Mouse (Mus musculus) mouse trophoblast stem cell (cell line): ENCODE measurements around the gene Zfp324.
"Not testable (repeated sequence)": the region's sequence is repeated elsewhere in the genome, so short reads cannot be mapped to it uniquely, and the experiment has no call there.

Source experiments
- in situ Hi-C, 2 experiments: fragments of 300-500 bp; cut with MseI, MboI; formaldehyde crosslinking; loops; 2 replicates in 1 of 2; 3 replicates in 1 of 2; pipeline ENCODE4 v1.15.1; 2025

Gene Zfp324

DNA sequence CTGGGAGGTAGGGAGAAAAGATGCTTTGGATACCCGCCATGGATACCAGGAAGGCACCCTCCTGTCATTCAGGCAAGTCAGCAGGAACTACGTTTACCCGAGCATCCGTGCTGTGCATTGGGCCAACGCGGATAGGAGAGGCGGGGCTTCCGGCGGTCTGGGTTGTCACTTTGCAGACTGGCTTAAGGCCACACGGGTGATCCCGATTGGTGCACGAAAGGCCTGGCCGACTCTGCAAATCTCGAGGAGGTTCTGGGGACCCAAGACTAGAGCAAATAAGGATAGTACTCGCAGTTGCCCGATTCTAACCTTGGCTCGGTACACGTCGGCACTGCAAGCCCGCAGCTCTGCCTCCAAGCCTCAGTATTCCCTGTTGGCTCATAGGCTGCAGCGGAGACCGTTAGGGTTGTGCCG lies at the start of gene Zfp324:
TSS of gene Zfp324 (plus strand) at position 161 of the 414 bp plus-strand sequence.
- in situ Hi-C loops: no loop called here

DNA sequence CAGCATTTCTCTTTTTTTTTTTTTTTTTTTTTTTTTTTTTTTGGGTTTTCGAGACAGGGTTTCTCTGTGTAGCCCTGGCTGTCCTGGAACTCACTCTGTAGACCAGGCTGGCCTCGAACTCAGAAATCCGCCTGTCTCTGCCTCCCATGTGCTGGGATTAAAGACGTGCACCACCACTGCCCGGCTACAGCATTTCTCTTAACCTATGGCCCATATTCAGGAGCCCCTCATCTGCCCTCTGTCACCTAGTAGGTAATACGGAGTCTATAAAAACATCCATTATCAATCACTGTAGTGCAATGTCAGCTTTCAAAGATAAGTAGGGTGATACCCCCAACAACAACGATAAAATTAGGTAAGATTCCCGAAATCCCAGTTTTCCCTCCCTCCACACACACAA lies 45.1 kb upstream of the Zfp324 start:
- in situ Hi-C loops: not testable (repeated sequence)

DNA sequence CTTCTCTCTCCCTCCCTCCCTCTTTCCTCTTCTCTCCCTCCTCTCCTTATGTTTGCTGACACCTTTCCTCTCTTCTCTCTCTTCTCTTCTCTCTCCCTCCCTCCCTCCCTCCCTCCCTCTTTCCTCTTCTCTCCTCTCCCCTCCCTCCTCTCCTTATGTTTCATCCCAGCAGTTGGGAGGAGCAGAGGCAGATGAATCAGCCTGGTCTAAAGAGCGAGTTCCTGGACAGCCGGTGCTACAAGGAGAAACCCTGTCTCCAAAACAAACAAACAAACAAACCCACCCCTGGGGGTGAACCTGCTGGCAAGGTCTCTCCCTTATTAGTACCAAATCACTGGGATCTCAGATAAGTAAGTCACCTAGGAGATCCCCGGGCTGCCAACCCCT lies 44.3 kb upstream of the Zfp324 start:
- in situ Hi-C loops: no loop called here

DNA sequence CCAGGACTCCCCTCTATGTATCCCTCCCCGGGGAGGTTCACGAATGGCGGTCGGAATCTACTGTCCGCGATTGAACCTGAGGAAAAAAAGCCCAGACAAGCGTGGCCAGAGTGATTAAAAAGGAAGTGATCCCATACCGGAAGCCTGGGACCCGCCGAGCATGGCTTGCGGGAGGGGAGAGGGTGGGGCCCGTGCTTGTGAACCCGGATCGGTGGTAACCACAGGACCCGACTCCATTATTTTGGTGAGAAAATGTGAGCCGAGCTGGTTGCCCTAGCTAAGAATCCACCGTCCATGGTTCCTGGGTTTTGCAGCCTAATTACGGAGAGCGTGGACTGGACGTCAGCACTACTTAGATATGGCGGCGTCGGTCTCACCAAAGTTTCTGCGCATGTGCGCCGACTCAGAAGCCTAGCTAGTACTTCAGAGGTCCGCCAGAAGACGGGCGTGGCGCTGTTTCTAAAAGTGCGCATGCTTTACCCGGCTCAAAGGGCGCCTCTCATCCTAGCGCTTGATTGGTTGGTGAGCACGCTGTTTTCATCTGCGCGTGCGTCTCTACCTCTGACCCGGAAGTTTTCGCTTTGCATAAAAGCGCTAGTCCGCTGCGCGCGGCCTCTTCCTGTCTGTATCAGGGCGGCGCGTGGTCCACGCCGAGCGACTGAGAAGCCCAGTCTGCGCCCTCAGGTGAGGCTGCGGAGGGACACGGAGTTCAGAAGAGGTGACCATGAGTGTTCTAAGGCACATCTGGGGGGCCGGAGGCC lies 43.8 kb upstream of the Zfp324 start, which contains the start of gene Rps5:
TSS of gene Rps5 (plus strand) at position 586 of the 761 bp plus-strand sequence.
- in situ Hi-C loops: no loop called here

DNA sequence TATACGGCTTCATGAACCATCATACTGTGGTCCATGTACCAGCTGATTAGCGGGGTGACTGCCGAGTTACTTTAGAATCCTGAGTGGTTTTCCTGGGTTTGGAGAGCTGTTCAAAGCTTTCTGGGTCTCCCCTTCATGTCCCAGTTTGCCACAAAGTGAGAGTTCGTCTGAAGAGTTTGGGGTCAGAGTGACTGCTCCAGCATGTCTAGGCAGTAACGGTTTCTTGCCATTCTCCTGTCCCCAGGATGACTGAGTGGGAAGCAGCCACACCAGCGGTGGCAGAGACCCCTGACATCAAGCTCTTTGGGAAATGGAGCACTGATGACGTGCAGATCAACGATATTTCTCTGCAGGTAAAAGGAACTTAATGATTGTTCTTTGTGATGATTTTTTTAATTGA lies 42.9 kb upstream of the Zfp324 start:
- in situ Hi-C loops: no loop called here

DNA sequence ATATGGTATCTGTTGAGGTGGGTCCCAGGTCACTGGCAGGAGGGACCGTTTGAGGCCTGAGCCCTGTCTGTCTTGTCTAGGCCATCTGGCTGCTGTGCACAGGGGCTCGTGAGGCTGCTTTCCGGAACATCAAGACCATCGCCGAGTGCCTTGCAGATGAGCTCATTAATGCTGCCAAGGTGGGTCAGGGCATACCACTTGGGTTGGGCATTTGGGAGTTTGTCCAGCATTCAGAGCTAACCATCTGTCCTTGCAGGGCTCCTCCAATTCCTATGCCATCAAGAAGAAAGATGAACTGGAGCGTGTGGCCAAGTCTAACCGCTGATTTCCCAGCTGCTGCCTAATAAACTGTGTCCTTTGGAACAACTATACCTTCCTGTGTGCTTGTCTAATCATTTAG lies 39.3 kb upstream of the Zfp324 start:
- in situ Hi-C loops: no loop called here

DNA sequence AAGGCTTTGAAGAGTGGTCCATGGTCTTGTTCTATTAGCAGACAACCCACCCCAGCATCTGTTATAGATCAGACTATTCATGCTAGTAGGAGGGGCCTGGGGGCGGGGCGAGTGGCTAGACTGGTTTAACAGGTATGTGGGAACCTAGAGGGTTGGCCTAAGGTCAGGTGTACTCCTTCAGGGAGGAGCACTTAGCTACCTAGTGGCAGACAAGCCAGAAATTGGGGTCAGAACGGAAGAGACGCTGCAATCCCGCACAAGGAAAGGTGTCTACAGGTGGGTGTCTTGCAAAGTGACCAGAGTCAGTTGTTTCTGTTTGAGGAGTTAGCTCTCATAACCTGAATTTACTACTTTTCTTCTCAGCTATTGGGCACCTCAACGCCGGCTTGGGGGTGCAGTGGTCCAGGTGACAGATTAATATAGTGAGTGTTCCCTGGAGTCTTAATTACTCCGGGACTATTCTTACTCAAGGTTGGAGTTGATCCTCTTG lies 38.4 kb upstream of the Zfp324 start, which contains the start of gene Rnf225:
TSS of gene Rnf225 (plus strand) at position 226 of the 490 bp plus-strand sequence.
- in situ Hi-C loops: no loop called here

DNA sequence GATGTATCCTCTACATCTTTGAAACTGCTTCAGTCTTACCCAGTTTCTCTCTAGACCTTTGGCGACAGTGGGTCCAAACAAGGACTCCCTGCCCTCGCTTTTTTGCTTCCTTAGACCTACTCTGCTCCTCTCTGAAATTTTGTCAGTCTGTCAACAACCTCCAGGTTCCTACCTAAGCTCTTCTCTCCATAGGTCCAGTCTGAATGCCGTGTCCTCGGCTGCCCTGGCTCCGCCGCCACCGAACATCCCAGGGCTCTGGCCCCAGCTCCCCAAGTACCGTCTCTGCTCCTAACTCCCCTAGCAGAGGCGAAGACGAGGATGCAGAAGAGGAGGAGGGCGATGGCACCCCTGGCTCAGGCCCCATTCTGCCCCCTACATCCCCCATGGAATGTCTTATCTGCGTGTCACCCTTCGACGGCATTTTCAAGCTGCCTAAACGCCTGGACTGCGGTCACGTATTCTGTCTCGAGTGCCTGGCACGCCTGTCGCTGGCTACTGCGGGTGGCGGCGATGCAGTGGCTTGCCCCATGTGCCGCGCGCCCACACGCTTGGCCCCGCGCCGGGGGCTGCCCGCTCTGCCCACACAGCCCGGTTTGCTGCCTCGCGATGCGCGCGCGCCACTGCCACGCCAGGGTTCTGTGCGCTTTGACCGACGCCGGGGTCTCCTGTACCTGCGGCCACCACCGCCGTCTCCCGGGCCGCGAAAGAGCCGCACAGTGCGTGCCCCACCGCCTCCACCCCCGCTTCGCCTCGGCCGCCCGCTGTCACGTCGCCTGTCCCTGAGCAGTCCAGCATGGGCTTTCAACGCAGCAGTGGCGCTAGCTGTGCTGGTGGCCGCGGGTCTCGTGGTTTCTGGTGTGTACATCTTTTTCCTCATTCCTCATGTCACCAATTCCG lies 37.7 kb upstream of the Zfp324 start:
- in situ Hi-C loops: no loop called here

DNA sequence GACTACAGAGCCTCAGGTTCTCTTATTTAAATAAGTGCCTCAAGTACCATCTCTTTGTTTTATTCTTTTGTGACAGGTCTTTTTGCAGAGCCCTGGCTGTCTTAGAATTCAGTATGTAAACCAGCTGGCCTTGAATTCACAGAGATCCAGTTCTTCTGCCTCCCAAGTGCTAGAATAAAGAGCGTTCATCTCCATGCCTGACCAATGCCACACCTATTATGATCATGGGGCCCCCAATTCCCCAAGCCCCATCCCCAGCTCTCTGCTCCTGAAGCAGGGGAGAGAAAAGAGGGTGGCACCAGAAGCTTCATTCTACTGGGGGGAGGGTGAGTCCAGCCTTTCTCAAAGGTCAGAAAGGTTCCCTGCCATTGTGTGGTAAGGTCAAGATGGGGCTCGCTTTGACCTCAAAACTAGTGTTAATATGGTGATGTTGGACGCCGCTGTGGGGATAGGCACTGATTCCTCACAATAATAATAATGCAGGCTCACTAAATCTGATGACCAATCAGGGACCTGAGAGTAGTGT lies 32.0 kb upstream of the Zfp324 start:
- in situ Hi-C loops: no loop called here

DNA sequence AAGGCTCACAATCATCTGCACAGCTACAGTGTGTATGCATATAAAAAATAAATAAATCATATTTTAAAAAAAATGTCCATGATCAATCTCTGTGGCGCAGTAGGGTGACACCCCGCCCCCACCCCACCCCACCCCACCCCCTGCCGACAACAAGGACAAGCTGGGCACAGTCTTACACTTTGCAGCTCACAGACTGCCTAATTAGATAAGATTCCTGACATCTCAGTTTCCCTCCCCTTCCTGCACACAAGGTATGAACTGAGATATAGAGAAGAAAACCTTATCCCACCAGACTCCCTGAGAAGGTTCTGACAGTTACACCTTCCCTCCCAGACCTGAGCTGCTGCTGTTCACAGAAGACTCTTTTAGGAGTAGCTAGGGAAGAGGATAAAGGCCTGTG lies 30.8 kb upstream of the Zfp324 start:
- in situ Hi-C loops: no loop called here

DNA sequence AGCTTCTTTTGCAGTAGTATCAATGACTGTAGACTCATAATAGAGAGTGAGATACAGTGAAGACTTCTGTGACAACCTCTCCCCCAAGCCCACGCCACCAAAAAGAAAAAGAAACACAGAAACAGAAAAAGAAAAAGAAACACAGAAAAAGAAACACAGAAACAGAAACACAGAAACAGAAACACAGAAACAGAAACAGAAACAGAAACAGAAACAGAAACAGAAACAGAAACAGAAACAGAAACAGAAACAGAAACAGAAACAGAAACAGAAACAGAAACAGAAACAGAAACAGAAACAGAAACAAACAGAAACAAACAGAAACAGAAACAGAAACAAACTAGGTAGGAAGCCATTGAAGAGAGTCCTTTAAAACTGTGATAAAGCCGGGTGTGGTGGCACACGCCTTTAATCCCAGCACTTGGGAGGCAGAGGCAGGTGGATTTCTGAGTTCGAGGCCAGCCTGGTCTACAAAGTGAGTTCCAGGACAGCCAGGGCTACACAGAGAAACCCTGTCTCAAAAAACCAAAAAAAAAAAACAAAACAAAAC lies 28.3 kb upstream of the Zfp324 start:
- in situ Hi-C loops: not testable (repeated sequence)

DNA sequence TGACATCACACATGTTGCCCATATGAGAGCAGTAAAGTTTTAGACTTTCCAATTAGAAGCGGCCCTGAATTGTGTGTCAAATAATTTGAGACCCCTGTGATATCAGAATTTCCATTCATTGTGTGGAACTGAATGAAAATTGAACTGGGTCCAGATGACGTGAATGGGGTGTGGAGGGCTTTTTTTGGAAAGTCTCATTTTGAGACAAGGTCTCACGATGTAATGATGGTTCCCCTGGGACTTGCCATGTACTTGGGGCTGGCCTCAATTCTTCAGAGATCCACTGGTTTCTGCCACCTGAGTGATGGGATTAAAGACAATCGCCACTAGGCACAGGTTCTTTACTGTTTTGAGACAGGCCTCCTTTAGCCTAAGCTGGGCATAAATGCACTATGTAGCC lies 25.0 kb upstream of the Zfp324 start:
- in situ Hi-C loops: no loop called here

DNA sequence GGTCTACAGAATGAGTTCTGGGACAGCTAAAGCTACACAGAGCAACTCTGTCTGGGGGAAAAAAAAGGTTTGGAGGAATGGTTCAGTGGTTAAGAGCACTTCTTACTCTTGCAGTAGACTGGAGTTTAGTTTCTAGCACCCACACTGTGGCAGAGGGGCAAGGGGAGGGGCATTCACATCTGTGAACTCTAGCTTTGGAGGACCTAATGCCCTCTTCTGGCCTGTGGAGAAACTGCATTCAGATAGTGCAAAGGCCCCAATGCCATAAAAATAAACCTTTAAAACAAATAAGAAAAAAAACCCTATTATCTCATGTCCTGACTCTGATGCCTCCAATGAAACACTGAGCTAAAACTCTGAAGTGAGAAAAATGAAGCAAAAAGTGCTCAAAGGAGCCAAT lies 22.1 kb upstream of the Zfp324 start:
- in situ Hi-C loops: no loop called here

DNA sequence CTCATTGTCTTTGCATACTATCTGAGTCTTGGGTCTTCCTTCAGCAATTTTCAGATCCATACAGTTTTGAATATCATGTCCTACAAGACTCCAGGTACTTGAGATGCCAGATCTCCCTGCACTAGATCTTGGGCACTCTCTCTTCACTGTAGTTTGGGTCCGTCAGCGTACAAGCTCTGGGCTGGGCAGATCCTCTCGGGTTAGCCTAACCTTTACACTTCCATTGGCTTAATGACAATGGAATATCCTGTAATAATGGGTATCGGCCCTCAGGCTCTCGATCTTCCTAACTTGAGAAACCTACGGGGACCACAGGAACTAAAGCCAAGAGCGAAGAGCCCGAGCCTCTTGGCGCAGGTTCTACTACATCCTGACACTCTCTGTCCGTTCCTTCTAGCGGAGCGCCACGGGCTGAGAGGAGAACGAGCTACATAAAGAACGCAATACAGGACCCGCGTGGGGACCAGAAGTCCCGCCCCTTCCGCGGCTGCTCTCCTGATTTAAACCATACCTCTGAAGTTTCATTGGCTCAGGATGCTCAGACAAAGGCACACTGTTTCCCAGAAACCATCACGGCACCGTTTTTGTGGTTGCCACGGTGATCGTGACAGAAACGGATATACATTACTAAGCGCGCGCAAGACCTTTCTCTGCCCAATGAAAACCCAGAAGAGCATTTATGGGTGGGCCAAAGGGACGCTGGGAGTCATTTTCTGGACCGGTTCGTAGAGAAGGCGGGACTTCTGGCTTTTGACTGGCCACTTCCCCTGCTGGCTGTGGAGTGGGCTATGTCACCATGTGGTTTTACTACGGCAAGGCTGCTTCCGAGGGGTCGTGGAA lies 16.4 kb upstream of the Zfp324 start:
- in situ Hi-C loops: no loop called here

DNA sequence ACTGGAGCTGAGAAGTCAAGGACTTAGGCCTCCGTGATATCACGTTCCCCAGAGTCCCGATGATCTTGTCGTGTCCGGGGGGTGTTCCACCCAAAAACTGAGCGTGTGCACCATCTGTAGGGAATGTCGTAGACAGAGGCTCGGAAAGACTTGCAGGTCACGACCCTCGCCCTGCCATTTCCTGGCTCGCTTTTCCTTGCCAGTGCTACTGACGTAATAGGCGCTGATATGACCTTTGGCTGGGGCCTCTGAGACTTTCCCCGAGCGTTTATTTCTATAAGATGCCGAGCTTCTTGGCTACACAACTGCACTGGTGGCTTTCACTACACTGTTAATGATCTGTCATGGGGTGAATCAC lies 15.8 kb upstream of the Zfp324 start:
- in situ Hi-C loops: no loop called here

DNA sequence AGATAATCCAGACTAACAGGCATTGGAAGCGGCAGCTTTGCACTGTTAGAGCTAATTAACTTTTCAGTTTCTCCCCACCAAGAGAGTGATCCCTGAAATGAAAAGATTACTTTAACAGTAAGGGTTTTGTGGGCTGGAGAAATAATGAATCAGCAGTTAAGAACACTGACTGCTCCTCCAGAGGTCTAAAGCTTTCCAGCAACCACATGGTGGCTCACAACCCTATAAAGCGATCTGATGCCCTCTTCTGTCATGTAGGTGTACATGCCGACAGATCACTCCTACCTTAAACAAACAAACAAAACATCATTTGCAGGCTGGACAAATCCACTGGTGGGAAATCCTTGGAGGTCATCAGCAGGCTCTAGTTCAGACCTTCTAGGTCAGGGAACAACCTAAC lies 10.7 kb upstream of the Zfp324 start:
- in situ Hi-C loops: no loop called here

DNA sequence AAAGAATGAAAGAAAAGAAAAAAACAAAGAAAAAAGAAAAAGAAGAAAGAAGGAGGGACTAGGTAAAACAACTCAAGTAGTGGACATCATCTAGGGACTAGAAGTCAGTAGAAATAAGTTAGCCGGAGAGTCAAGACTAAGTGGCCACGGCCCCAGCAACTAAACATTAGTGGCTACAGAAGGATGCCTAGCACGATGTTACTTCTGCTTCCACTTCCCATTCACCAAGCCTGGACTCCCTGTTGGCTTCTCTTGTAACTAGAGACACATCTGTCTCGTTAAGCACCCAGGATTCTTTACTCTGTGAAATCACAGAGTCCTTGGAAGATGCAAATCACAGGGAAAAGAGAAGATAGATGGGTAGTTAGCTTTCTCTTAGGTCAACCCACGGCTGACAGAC lies 8.1 kb upstream of the Zfp324 start:
- in situ Hi-C loops: no loop called here

DNA sequence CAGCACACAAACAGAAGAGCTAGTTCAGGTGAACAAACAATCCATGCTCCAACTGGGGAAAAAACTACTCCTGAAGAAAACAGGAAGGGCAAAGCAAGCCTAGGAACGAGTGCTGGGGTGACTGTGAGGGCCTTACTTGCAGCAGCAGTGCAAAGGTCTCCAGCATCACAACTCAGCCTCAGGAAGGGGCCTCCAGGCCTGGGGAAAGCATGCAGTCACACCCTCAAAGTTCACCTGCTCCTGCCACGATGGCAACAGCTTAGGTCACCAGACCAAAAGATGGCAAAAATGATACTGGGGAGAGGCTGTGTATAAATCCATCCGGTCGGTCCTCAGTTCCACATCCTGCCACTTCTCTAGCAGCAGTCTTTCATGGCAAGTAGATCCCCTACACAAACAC lies 6.7 kb upstream of the Zfp324 start:
- in situ Hi-C loops: no loop called here

DNA sequence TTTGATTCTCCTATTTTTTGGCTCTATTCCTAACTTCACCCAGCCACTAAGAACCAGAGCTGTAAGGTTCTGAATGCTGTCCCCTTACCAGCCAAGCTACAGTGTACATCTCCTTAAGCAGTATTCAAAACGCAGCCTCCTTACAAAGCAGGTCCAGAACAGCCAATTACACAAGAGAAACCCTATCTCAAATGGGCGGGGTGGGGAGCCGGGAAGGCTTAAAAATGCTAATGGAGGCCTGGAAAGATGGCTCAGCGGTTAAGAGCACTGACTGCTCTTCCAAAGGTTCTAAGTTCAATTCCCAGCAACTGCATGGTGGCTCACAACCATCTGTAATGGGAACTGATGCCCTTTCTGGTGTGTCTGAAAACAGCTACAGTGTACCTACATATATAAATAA lies 5.9 kb upstream of the Zfp324 start:
- in situ Hi-C loops: no loop called here

DNA sequence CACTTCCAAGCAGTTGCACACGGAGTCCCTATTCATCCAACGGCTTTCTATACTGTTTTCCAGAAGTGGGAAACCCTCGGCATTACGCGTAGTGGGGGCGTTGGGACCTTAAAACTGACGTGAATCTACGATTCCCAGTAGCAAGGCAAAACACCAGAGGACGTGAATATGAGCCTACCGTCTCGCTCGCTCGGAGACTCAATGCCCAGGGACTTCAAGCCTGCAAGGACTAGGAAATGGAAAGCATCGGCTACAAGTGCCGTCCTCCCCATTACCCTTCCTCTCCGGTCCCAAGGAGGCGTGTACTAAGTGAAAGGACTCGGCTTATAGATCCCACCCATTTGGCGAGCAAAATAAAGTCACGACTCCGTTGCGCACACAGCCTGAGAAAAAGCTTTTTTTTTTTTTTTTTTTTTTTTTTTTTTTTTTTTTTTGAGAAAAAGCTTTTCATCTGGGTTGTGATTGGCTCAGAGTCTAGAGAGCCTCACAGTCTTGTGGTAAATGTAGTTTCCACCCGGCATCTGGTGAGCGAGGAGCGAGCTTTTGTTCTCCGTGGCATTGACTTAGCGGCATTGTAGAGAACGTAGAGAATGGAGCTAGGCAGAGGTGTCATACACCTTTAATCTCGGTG lies 4.0 kb upstream of the Zfp324 start:
- in situ Hi-C loops: no loop called here
